Mouse (Mus musculus) CH12.LX (cell line): ENCODE results near the gene Slc47a2. TPM values are rescaled to one million over a fixed set of nuclear protein-coding genes. Genes with fewer than 3 reads are reported as not detected.

Experiments
- DNase-seq: peaks from one replicate; pipeline ENCODE4 v3.0.0-alpha.2; 2013; ENCODE audit errors: extremely low read depth
- H3K27ac ChIP-seq: 2 replicates; pipeline ENCODE4 v1.5.1; 2012; ENCODE audit warnings: low read depth, mild to moderate bottlenecking, control low read depth, moderate library complexity; ENCODE audit not compliant: insufficient read depth
- H3K27me3 ChIP-seq: replicated peaks from 2 replicates; pipeline ENCODE3; 2012; ENCODE audit warnings: inconsistent platforms
- H3K36me3 ChIP-seq, 2 experiments: replicated peaks in 1 of 2; 2 replicates each; pipeline versions ENCODE3 to v1.6.1; 2012; ENCODE audit warnings: inconsistent platforms in 1 of 2, low read length in 1 of 2, mild to moderate bottlenecking in 1 of 2, mixed read lengths in 1 of 2, moderate library complexity in 1 of 2; ENCODE audit not compliant: control insufficient read depth in 1 of 2, insufficient read depth in 1 of 2
- H3K4me1 ChIP-seq, 2 experiments: 2 replicates each; pipeline ENCODE4 v1.6.1; 2012; ENCODE audit warnings: inconsistent platforms in 1 of 2, moderate library complexity in 1 of 2; ENCODE audit not compliant: insufficient read depth in 2 of 2, control insufficient read depth in 1 of 2
- H3K4me2 ChIP-seq: 2 replicates; pipeline ENCODE4 v1.6.1; 2012; ENCODE audit warnings: low read depth, mild to moderate bottlenecking, control low read depth; ENCODE audit not compliant: poor library complexity, insufficient read depth, severe bottlenecking
- H3K4me3 ChIP-seq, 3 experiments: fragments of 150-350 bp in 1 of 3; sonication (generic) in 1 of 3; replicated peaks in 1 of 3; 2 replicates each; pipeline versions ENCODE3 to v1.5.1; 2011 to 2012; ENCODE audit warnings: low read depth in 2 of 3, low read length in 2 of 3, mild to moderate bottlenecking in 2 of 3, moderate library complexity in 2 of 3, control low read depth in 1 of 3, improper control_type of control experiment in 1 of 3, inconsistent platforms in 1 of 3, mixed read lengths in 1 of 3; ENCODE audit not compliant: poor library complexity in 1 of 3
- H3K79me2 ChIP-seq: replicated peaks from 2 replicates; pipeline ENCODE4 v1.6.1; 2012; ENCODE audit warnings: mild to moderate bottlenecking, moderate library complexity; ENCODE audit not compliant: control insufficient read depth, poor library complexity, insufficient read depth, severe bottlenecking; ENCODE audit errors: extremely low read depth
- H3K9ac ChIP-seq: 2 replicates; pipeline ENCODE4 v1.6.1; 2012; ENCODE audit warnings: low read depth, mild to moderate bottlenecking, control low read depth, moderate library complexity; ENCODE audit not compliant: insufficient read depth
- H3K9me3 ChIP-seq: replicated peaks from 2 replicates; pipeline ENCODE3; 2012; ENCODE audit warnings: low read length, inconsistent platforms, mixed read lengths
- E2F4 ChIP-seq: IDR thresholded peaks from 2 replicates; pipeline ENCODE4 v1.6.1; 2011; ENCODE audit warnings: low read depth, low read length, improper control_type of control experiment; ENCODE audit not compliant: insufficient replicate concordance
- EP300 ChIP-seq: IDR thresholded peaks from 2 replicates; pipeline ENCODE4 v1.6.1; 2011; ENCODE audit warnings: low read length, improper control_type of control experiment
- GABPA ChIP-seq: IDR thresholded peaks from 2 replicates; pipeline ENCODE4 v1.6.1; 2012; ENCODE audit warnings: low read depth, low read length, improper control_type of control experiment, inconsistent platforms; ENCODE audit not compliant: insufficient replicate concordance
- HCFC1 ChIP-seq: IDR thresholded peaks from 2 replicates; pipeline ENCODE4 v1.6.1; 2012; ENCODE audit warnings: low read depth, mild to moderate bottlenecking, inconsistent platforms, low read length, improper control_type of control experiment
- IRF4 ChIP-seq: IDR thresholded peaks from 2 replicates; pipeline ENCODE4 v1.6.1; 2014; ENCODE audit warnings: low read depth, mild to moderate bottlenecking, inconsistent platforms, low read length, improper control_type of control experiment
- KAT2A ChIP-seq: IDR thresholded peaks from 2 replicates; pipeline ENCODE4 v1.6.1; 2012; ENCODE audit warnings: low read length, improper control_type of control experiment, inconsistent platforms; ENCODE audit not compliant: insufficient replicate concordance
- MAFK ChIP-seq: IDR thresholded peaks from 2 replicates; pipeline ENCODE4 v1.6.1; 2011; ENCODE audit warnings: low read length, improper control_type of control experiment; ENCODE audit not compliant: insufficient replicate concordance
- MAX ChIP-seq: IDR thresholded peaks from 2 replicates; pipeline ENCODE4 v1.6.1; 2011; ENCODE audit warnings: low read length, improper control_type of control experiment
- MXI1 ChIP-seq: IDR thresholded peaks from 2 replicates; pipeline ENCODE4 v1.6.1; 2011; ENCODE audit warnings: mild to moderate bottlenecking, low read depth, low read length, improper control_type of control experiment
- MYC ChIP-seq: IDR thresholded peaks from 2 replicates; pipeline ENCODE4 v1.6.1; 2011; ENCODE audit warnings: low read depth, mild to moderate bottlenecking, improper control_type of control experiment, low read length
- NELFE ChIP-seq: IDR thresholded peaks from 2 replicates; pipeline ENCODE4 v1.6.1; 2011; ENCODE audit warnings: low read depth, low read length, improper control_type of control experiment
- NRF1 ChIP-seq: IDR thresholded peaks from 2 replicates; pipeline ENCODE4 v1.6.1; 2014; ENCODE audit warnings: low read depth, mild to moderate bottlenecking, inconsistent platforms, low read length, improper control_type of control experiment, moderate library complexity
- POLR2AphosphoS2 ChIP-seq: IDR thresholded peaks from 2 replicates; pipeline ENCODE4 v1.6.1; 2011; ENCODE audit warnings: low read depth, low read length, improper control_type of control experiment
- RCOR1 ChIP-seq: conservative IDR thresholded peaks from 2 replicates; pipeline ENCODE4 v1.6.1; 2012; ENCODE audit warnings: low read depth, mild to moderate bottlenecking, inconsistent platforms, low read length, improper control_type of control experiment
- SMC3 ChIP-seq: IDR thresholded peaks from 2 replicates; pipeline ENCODE4 v1.6.1; 2011; ENCODE audit warnings: low read depth, low read length, improper control_type of control experiment
- TBP ChIP-seq: conservative IDR thresholded peaks from 2 replicates; pipeline ENCODE4 v1.6.1; 2011; ENCODE audit warnings: low read depth, low read length, improper control_type of control experiment
- USF2 ChIP-seq: conservative IDR thresholded peaks from 2 replicates; pipeline ENCODE4 v1.6.1; 2011; ENCODE audit warnings: low read depth, low read length, improper control_type of control experiment
- ZC3H11A ChIP-seq: IDR thresholded peaks from 2 replicates; pipeline ENCODE4 v1.6.1; 2012; ENCODE audit warnings: low read depth, mild to moderate bottlenecking, inconsistent platforms, low read length, improper control_type of control experiment
- ZKSCAN1 ChIP-seq: IDR thresholded peaks from 2 replicates; pipeline ENCODE4 v1.6.1; 2012; ENCODE audit warnings: low read depth, inconsistent platforms, low read length, improper control_type of control experiment, borderline replicate concordance
- dilution Hi-C: fragments of 300-500 bp; cut with MboI; formaldehyde crosslinking; loops from 2 replicates; pipeline ENCODE4 v1.14.3; 2020; ENCODE audit warnings: low sequenced_read_pairs; ENCODE audit not compliant: extremely low pct_unique_long_range_greater_than_20kb, extremely low pct_ligation_motif_present
- in situ Hi-C: fragments of 300-500 bp; cut with MboI; formaldehyde crosslinking; loops from 3 replicates; pipeline ENCODE4 v1.14.3; 2019; ENCODE audit warnings: low sequenced_read_pairs, low pct_ligation_motif_present, low pct_unique_long_range_greater_than_20kb, mixed read lengths
- polyA plus RNA-seq: library from polyadenylated mRNA; unstranded; fragments of >175 nt; gene quantifications from 2 replicates; pipeline ENCODE4 v1.2.1, GENCODE M21; 2012; ENCODE audit warnings: low read depth; ENCODE audit not compliant: insufficient read length
- total RNA-seq, 2 experiments: library from RNA; depleted of rRNA; stranded (reverse); fragments of 300-350 nt in 1 of 2; fragments of >200 nt in 1 of 2; gene quantifications; 2 replicates each; pipeline ENCODE4 v1.2.3; 2012 to 2014

The Slc47a2 gene
- total and polyA plus RNA-seq, 3 experiments, result 0.08 to 0.68 (median 0.39) TPM

GRCm38 (mm10) chr11:61284323-61284722 is 58.3 kb downstream of the Slc47a2 start:
- Histone ChIP-seq H3K4me3 (no peak overlapping the region), H3K27me3 (no peaks in the 10 kb centered on the region), H3K9ac (no peak overlapping the region), H3K4me2 (no peak overlapping the region), H3K79me2 (no peaks in the 10 kb centered on the region), H3K4me1 (no peaks in the 10 kb centered on the region), H3K27ac (no peak overlapping the region), H3K9me3 (peaks cover 12% of the 10 kb centered on the region), H3K36me3 (no peaks in the 10 kb centered on the region)
- TF ChIP-seq USF2 (no peak), NRF1 (no peak), E2F4 (no peak), ZKSCAN1 (no peak), HCFC1 (no peak), RCOR1 (no peak), MAFK (no peak), SMC3 (no peak), MYC (no peak), TBP (no peak), POLR2AphosphoS2 (no peak), MAX (no peak), NELFE (no peak), IRF4 (no peak), MXI1 (no peak), ZC3H11A (no peak), KAT2A (no peak)
- in situ Hi-C loops, result no loop called here
- no peak for DNase-seq
- dilution Hi-C loops, result no loop called here

- H3K27me3 ChIP-seq, result no peaks in the 10 kb centered on the region
- in situ Hi-C loops (no loop called here), dilution Hi-C loops (no loop called here)
- no peak overlapping the region for H3K4me3 ChIP-seq
- no peaks in the 10 kb centered on the region for H3K4me1 ChIP-seq
- no peak overlapping the region for H3K4me2 ChIP-seq
- H3K9me3 ChIP-seq, result peaks cover 12% of the 10 kb centered on the region
- no peak overlapping the region for H3K27ac ChIP-seq
- H3K9ac ChIP-seq, result no peak overlapping the region
- no peak for TF ChIP-seq GABPA
- no peak for TF ChIP-seq RCOR1
- no peak for TF ChIP-seq NELFE
- no peak for TF ChIP-seq USF2
- no peak for TF ChIP-seq MYC
- TF ChIP-seq HCFC1, result no peak
- no peak for TF ChIP-seq KAT2A
- TF ChIP-seq EP300, result no peak
- H3K79me2 ChIP-seq, result no peaks in the 10 kb centered on the region
- no peaks in the 10 kb centered on the region for H3K36me3 ChIP-seq
- DNase-seq, result no peak
Measured at GRCm38 (mm10) chr11:61283414-61284049, 59.1 kb downstream of the Slc47a2 start.
